Mouse (Mus musculus) limb, embryonic 11.5 days (tissue): ENCODE measurements around the gene Rplp1. TPM values are rescaled to one million over a fixed set of nuclear protein-coding genes. Genes with fewer than 3 reads are reported as not detected.

Experiments used
- ATAC-seq: fragments of 200-750 bp; cut with Nextera tagmentation; 2 replicates; pipeline ENCODE4 v1.8.0; 2017; ENCODE audit warnings: low read depth; ENCODE audit not compliant: insufficient number of reproducible peaks, low FRiP score, low TSS enrichment
- DNase-seq: peaks from one replicate; pipeline ENCODE4 v3.0.0-alpha.2; 2015; ENCODE audit warnings: low spot score
- H3K27ac ChIP-seq: fragments of 300-500 bp; sonication (generic); replicated peaks from 2 replicates; pipeline ENCODE4 v1.5.1; 2014; ENCODE audit warnings: low read depth, mild to moderate bottlenecking, low read length
- H3K27me3 ChIP-seq: fragments of 300-500 bp; sonication (generic); 2 replicates; pipeline ENCODE4 v1.6.1; 2014; ENCODE audit warnings: mild to moderate bottlenecking, low read length, mixed read lengths; ENCODE audit not compliant: control insufficient read depth, insufficient read depth
- H3K36me3 ChIP-seq: fragments of 300-500 bp; sonication (generic); 2 replicates; pipeline ENCODE4 v1.6.1; 2014; ENCODE audit warnings: mild to moderate bottlenecking, low read length, moderate library complexity, mixed read lengths; ENCODE audit not compliant: control insufficient read depth, insufficient read depth
- H3K4me1 ChIP-seq: fragments of 300-500 bp; sonication (generic); 2 replicates; pipeline ENCODE4 v1.6.1; 2014; ENCODE audit warnings: low read length, mixed read lengths; ENCODE audit not compliant: control insufficient read depth, insufficient read depth
- H3K4me2 ChIP-seq: fragments of 300-500 bp; sonication (generic); 2 replicates; pipeline ENCODE4 v1.6.1; 2014; ENCODE audit warnings: low read depth, mild to moderate bottlenecking, moderate library complexity; ENCODE audit not compliant: severe bottlenecking
- H3K4me3 ChIP-seq: fragments of 300-500 bp; sonication (generic); 2 replicates; pipeline ENCODE4 v1.5.1; 2014; ENCODE audit warnings: low read depth, low read length
- H3K9ac ChIP-seq: fragments of 300-500 bp; sonication (generic); 2 replicates; pipeline ENCODE4 v1.6.1; 2014; ENCODE audit warnings: mild to moderate bottlenecking, low read length
- H3K9me3 ChIP-seq: fragments of 300-500 bp; sonication (generic); 2 replicates; pipeline ENCODE4 v1.6.1; 2016; ENCODE audit warnings: low read length; ENCODE audit not compliant: control insufficient read depth
- WGBS: fragments of 180-500 bp; shearing (Covaris S2); extraction: QIAGEN DNeasy Blood & Tissue Kit; methylation state at CpG from one replicate; pipeline ENCODE4 v1.1.7; 2014; 5-methylcytosine and 5-hydroxymethylcytosine counted together
- polyA plus RNA-seq: library from polyadenylated mRNA; unstranded; fragments of >200 nt; fragmentation: Nextera tagmentation; extraction: Ambion mirVana; gene quantifications from 2 replicates; pipeline ENCODE4 v1.2.1, GENCODE M21; 2014

Rplp1 gene
- polyA plus RNA-seq, 1 experiment from 2014 or later, result 1,288 TPM

DNA sequence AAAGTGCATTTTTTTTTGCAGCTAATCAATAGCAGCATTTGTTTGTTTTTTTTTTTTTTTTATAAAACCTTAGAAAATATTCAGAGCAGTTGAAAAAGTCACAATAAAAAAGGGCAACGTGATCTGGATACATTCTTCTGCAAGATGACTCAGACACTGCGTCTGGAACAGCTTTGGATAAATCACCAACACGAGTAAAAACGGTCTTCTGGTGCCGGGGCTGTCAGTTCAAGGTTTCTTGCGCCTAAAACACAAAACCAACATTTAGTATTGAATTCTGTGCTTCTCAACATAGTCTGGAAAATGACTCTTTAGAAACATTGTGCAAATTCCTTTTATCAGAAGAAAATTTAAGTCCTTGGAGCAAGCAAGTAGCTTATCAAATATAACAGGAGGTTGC lies 3.1 kb upstream of the Rplp1 start:
- peaks cover 4% of the 10 kb centered on the region; the same call in 1 of the 2 replicates for H3K4me1 ChIP-seq
- no peaks in the 10 kb centered on the region for H3K9me3 ChIP-seq
- H3K4me2 ChIP-seq, result no peak overlapping the region
- DNase-seq (no peak), ATAC-seq (no peak)
- no peak overlapping the region for H3K27ac ChIP-seq
- no peak overlapping the region for H3K9ac ChIP-seq
- no peak overlapping the region for H3K4me3 ChIP-seq
- WGBS, result 94% methylated on average over 6 of the region's 6 CpGs
- peaks cover 15% of the 10 kb centered on the region for H3K36me3 ChIP-seq
- no peaks in the 10 kb centered on the region for H3K27me3 ChIP-seq

GRCm38 (mm10) chr9:61916986-61917385 lies 2.6 kb upstream of the Rplp1 start:
- WGBS, result 89% methylated on average over 3 of the region's 3 CpGs

DNA sequence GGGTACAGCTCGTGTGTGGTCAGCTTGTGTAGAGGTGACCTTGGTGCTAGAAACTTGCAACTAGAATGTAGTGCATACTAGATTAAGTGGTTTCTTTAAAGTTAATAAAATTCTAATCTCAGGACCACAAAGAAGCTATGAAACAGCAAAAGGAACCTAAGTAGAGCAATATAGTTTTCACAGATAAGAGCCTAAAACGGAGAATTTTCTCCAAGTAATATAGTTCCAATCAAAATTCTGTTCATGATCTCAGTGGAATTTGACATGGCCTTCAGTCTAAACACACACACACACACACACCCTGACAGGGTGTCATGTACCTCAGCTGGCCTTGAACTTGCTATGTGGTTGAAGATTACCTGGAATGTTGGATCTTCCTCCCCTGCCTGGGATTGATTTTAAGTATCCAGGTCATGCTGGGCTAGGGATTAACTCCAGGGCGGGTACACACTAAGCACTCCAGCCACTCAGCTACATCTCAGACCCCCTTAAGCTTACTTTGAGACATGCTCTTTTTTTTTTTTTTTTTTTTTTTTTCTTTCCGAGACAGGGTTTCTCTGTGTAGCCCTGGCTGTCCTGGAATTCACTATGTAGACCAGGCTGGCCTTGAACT lies 1.2 kb upstream of the Rplp1 start:
- Histone ChIP-seq H3K36me3 (peaks cover 22% of the 10 kb centered on the region), H3K4me2 (peak overlapping the region; percentile 81), H3K27ac (no peak overlapping the region; the same call in 1 of the 2 replicates), H3K4me1 (peaks cover 4% of the 10 kb centered on the region; the same call in 1 of the 2 replicates), H3K27me3 (no peaks in the 10 kb centered on the region), H3K9ac (no peak overlapping the region), H3K4me3 (peak overlapping the region; percentile 93), H3K9me3 (no peaks in the 10 kb centered on the region)
- DNase-seq, result no peak
- ATAC-seq, result no peak
- WGBS, result 44% methylated on average over 4 of the region's 4 CpGs

More at GRCm38 (mm10) chr9:61916986-61917385, 2.6 kb upstream of the Rplp1 start:
- peaks cover 19% of the 10 kb centered on the region for H3K36me3 ChIP-seq
- H3K4me1 ChIP-seq, result peaks cover 4% of the 10 kb centered on the region; the same call in 1 of the 2 replicates
- H3K4me2 ChIP-seq, result no peak overlapping the region
- no peak overlapping the region for H3K9ac ChIP-seq
- H3K4me3 ChIP-seq, result no peak overlapping the region
- H3K9me3 ChIP-seq, result no peaks in the 10 kb centered on the region
- H3K27ac ChIP-seq, result no peak overlapping the region
- no peak for DNase-seq
- no peaks in the 10 kb centered on the region for H3K27me3 ChIP-seq
- no peak for ATAC-seq

DNA sequence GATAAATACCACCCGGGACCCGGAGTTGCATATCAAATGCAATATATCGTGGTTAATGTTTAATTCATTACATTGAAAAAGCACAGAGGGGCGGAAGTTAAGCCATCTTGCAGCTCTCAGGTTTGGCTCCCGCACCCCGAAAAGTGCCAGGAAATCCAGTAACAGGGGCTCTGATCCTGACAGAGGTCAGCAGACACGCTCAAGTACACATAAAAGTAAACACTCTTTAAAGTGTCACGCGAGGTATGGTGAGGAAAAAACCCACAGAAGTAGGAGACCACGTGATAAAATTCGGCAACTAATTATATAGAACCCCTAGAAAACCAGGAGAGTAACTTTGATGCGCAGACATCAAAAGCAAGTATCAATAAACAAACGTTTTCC lies 567 bp upstream of the Rplp1 start:
- Histone ChIP-seq H3K27me3 (no peaks in the 10 kb centered on the region), H3K27ac (peak overlapping the region; percentile 83), H3K4me3 (peak overlapping the region; percentile 93), H3K4me1 (peaks cover 4% of the 10 kb centered on the region; the same call in 1 of the 2 replicates), H3K9me3 (no peaks in the 10 kb centered on the region), H3K9ac (peak overlapping the region; percentile 61), H3K36me3 (peaks cover 22% of the 10 kb centered on the region), H3K4me2 (peak overlapping the region; percentile 81)
- no peak for ATAC-seq
- no peak for DNase-seq
- 2% methylated on average over 13 of the region's 13 CpGs for WGBS

- 52% methylated on average over 6 of the region's 6 CpGs for WGBS
- Histone ChIP-seq H3K4me3 (no peak overlapping the region), H3K27me3 (no peaks in the 10 kb centered on the region), H3K4me1 (peaks cover 4% of the 10 kb centered on the region; the same call in 1 of the 2 replicates), H3K4me2 (no peak overlapping the region), H3K9ac (no peak overlapping the region), H3K9me3 (no peaks in the 10 kb centered on the region), H3K36me3 (peaks cover 10% of the 10 kb centered on the region; the same call in 1 of the 2 replicates), H3K27ac (no peak overlapping the region)
- no peak for ATAC-seq
- no peak for DNase-seq
These were observed 2.8 kb downstream of the Rplp1 start for GRCm38 (mm10) chr9:61911300-61912128.

- no peak for ATAC-seq
- Histone ChIP-seq H3K27ac (no peak overlapping the region; the same call in 1 of the 2 replicates), H3K36me3 (peaks cover 10% of the 10 kb centered on the region; the same call in 1 of the 2 replicates), H3K27me3 (no peaks in the 10 kb centered on the region), H3K4me2 (no peak overlapping the region), H3K9ac (no peak overlapping the region), H3K4me1 (peaks cover 4% of the 10 kb centered on the region; the same call in 1 of the 2 replicates), H3K4me3 (no peak overlapping the region), H3K9me3 (no peaks in the 10 kb centered on the region)
- 45% methylated on average over 20 of the region's 20 CpGs for WGBS
- no peak for DNase-seq
These were observed 3.7 kb downstream of the Rplp1 start for GRCm38 (mm10) chr9:61910526-61911256.

DNA sequence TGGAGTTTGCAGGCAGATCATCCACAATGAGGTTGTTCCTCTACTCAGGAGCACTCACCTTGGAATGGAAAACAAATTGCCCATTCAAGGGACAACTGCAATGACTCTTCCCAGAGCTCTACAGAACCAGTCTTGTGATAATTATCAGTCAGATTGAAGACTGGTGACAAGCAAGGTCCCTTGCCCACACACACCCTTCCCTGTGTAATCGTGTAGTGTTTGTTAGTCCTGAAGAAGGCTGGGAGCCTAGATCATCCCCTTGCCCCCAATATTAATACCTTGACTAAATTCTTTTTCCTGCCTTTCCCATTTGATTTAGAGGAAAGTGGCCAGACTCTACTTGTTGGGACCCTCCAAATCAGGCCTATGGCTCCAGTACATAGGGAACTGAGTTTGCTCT lies 4.7 kb downstream of the Rplp1 start:
- no peaks in the 10 kb centered on the region for H3K9me3 ChIP-seq
- peaks cover 7% of the 10 kb centered on the region; the same call in 1 of the 2 replicates for H3K4me1 ChIP-seq
- no peak overlapping the region for H3K4me3 ChIP-seq
- DNase-seq (no peak), ATAC-seq (no peak)
- H3K4me2 ChIP-seq, result no peak overlapping the region
- peaks cover 10% of the 10 kb centered on the region; the same call in 1 of the 2 replicates for H3K36me3 ChIP-seq
- no peak overlapping the region for H3K27ac ChIP-seq
- 95% methylated on average over 1 of the region's 1 CpGs for WGBS
- H3K9ac ChIP-seq, result no peak overlapping the region
- no peaks in the 10 kb centered on the region for H3K27me3 ChIP-seq

GRCm38 (mm10) chr9:61908832-61909407 lies 5.4 kb downstream of the Rplp1 start:
- no peak overlapping the region for H3K27ac ChIP-seq
- ATAC-seq (no peak), DNase-seq (no peak)
- WGBS, result 89% methylated on average over 11 of the region's 11 CpGs
- no peak overlapping the region for H3K4me3 ChIP-seq
- H3K4me1 ChIP-seq, result peaks cover 7% of the 10 kb centered on the region; the same call in 1 of the 2 replicates
- H3K4me2 ChIP-seq, result no peak overlapping the region
- H3K9ac ChIP-seq, result no peak overlapping the region
- H3K27me3 ChIP-seq, result no peaks in the 10 kb centered on the region
- no peaks in the 10 kb centered on the region for H3K9me3 ChIP-seq
- H3K36me3 ChIP-seq, result peaks cover 10% of the 10 kb centered on the region; the same call in 1 of the 2 replicates
